Mouse (Mus musculus): ENCODE data around the gene Gstm5.
A peak's percentile ranks its signal among the peaks of the same experiment; 100 is the strongest.

The Gstm5 gene

DNA sequence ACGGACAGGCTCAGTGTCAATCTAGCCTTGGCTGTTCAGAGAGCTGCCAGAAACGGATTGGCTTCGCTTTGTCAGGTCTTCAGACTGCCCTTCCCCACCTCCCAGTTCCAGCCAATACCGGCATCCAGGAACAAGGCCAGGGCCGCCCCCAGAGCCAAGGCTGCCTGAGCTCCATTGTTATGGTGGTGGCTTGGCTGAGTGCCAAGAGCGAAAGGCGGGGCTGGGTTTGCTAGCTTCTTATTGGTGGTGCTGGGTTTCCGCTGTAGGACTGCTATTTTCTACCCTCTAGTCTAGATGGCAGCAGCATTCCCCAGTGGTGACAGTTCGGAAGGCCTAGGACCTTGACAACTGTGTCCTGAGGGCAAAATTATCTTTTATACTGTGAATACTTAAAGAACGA is 36.0 kb downstream of the Gstm5 start, which contains the start of gene Gstm7:
Gene Gstm7 (minus strand): TSS at position 148 of the 400 bp plus-strand sequence.
- peak; percentile 97 to 99 for DNase-seq (ENCODE audit: low spot score in 2 of 2)

DNA sequence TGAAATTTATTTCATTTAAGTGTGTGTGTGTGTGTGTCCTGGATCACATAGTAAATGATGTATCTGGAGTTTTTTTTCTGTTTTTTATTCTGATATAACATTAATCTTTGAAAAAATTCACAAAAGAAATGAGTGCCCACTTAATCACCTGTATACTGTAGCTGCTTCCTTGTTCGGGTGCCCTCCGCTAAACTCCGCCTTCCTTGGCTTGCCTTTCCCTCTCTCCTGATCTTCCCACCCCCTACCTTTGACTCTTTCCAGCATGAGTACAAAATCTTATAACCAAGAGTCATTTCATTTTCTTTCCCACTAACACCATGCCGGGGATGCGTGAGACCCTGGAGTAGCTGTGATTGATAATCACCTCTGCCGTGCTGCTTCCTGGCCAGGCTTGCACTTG is 36.5 kb downstream of the Gstm5 start:
- DNase-seq (ENCODE audit: low spot score in 2 of 2): no peak

GRCm38 (mm10) chr3:107935268-107935667 is 39.6 kb downstream of the Gstm5 start:
- no peak for DNase-seq (ENCODE audit: low spot score in 2 of 2)

DNA sequence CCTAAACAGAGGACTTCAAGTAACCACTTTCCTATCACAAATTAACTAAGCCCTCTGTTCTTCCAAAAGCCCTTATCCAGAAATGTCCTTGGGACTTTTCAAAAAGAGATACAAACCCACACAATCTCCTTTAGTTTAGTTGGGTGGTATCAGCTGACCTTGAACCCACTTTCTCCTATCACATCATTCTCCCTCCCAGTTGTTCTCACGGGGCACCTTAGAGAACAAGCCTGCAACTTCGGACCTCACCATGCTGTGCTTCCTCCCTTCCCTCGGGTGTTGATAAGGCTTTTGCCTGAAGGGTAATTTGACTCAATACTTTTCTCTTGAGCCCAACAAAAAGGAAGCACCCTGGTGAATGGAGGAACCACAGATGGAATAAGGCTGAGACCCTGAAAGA is 40.3 kb downstream of the Gstm5 start:
- DNase-seq (ENCODE audit: low spot score in 2 of 2): no peak

GRCm38 (mm10) chr3:107939403-107939802 is 43.8 kb downstream of the Gstm5 start:
- DNase-seq (ENCODE audit: low spot score in 2 of 2): peak in 1 of 2 experiments; percentile 53

- no peak for DNase-seq (ENCODE audit: low spot score in 2 of 2)
Observed at GRCm38 (mm10) chr3:107939830-107940229, 44.2 kb downstream of the Gstm5 start.

- no peak for DNase-seq (ENCODE audit: low spot score in 2 of 2)
Observed at GRCm38 (mm10) chr3:107940524-107940923, 44.9 kb downstream of the Gstm5 start.

DNA sequence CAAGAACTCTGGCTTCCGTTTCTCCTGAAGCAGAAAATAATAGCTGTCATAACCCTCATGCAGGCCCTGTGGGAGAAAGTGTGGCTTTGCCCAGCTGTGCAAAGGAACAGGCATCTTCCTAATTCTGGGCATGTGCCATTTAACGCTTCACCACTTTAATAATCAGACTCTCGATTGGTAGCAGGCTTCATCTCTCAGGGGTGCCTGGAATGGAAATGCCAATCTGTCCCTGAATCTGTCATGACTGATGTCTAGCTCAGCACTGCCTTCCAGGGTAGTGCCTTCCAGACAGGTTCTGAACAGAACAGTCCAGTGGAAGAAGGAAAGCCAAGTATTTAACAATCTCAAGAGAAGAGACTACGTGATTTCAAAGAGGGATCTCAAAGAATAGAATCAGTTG is 45.6 kb downstream of the Gstm5 start:
- DNase-seq (ENCODE audit: low spot score in 2 of 2): no peak

DNA sequence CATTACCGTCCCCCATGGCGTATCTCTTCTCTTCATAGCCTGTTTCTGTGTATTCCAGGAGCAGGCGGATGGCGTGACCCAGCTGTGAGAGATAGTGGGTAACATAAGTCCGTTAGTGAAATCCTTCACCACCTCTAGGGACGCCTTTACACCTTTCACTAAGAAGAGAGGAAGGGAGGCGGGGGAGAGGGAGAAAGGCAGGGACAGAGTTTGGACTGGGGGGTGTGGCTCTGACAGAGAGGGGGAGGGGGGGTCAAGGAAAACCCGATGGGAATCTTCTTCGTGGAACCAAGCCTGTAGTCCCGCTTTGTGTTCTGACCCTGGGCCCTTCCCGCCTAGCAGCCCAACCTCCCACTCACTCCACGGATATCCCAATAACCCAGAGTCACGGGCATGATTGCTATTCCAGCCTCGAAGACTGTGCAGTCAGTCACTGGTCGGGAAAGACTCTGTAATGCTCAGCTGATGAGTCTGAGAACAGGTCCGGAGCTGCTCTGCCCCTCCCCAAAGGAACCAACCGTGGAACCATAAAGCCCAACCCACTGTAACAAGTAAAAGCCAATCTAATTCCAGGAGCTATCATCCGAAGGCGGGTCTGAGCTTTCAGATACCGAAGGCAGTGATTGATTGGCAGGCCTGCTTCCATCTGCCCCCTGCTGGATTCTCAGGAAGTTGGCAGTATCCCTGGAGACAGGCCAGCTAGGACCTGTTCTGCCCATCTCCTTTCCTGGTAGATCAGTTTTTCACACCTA is 47.8 kb downstream of the Gstm5 start, which contains the start of gene Gstm6:
Gene Gstm6 (minus strand): TSS at position 511 of the 752 bp plus-strand sequence.
- DNase-seq (ENCODE audit: low spot score in 2 of 2): peak in 1 of 2 experiments; percentile 16

GRCm38 (mm10) chr3:107945729-107946128 is 50.1 kb downstream of the Gstm5 start:
- DNase-seq (ENCODE audit: low spot score in 2 of 2): no peak

Measured in cerebellum, postnatal 4 days (tissue).